Mouse (Mus musculus) left cerebral cortex, adult 8-10 months (tissue): Measurements from ENCODE around the gene Gapdh. TPM values are rescaled to one million over a fixed set of nuclear protein-coding genes. Genes with fewer than 3 reads are reported as not detected.
"Not testable (repeated sequence)": the region's sequence is repeated elsewhere in the genome, so short reads cannot be mapped to it uniquely, and the experiment has no call there.

Experiments used
- DNase-seq, 2 experiments: peaks; one replicate each; pipeline ENCODE4 v3.0.0; 2022; ENCODE audit warnings: low spot score in 2 of 2
- total RNA-seq, 4 experiments: library from RNA; stranded (reverse); gene quantifications; 2 replicates each; pipeline ENCODE4 v1.2.4; 2022

The Gapdh gene
- total RNA-seq, 4 experiments from 2014 or later: 2,585 to 3,221 (median 2,921) TPM

- peak in 1 of 2 experiments; percentile 66 for DNase-seq
These were observed 1.8 kb upstream of the Gapdh start for GRCm38 (mm10) chr6:125168086-125168485.

DNA sequence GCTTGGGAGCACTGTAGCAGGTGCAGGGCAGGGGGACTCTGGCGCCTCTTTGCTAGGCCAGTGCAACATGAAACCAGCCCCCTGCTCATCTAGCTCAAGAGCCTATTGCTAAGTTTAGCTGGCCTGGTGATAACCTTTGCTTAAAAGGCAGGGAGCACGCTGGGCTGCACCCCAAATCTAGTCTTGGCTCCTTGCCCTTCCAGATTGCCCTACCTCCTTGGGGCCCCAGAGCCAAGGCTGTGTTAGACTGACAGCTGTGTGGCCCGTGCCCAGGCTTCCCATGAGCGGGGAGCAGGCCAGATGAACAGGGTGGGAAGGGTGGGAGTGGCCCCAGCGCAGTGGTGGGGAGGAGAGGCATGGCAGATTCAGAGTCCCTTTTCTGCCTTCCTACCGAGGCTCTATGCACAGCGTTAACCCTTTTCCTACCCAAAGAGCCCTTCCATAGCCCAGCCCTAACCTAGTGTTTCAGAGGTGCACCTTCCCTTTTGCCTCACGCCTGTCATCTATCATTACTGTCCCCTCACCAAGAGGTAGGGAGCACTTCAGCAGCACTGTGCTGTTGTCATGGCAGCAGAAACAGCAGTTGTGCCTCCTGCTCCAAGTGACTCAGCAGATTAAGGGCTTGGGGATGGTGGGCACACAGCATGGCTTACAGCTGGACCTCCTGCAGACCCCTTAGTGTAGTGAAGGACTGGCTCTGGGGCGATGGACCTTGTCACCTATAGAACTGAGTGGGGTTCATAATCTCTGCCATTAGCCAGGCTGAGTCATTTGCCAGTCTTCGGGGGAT is 789 bp upstream of the Gapdh start:
- peak; percentile 50 to 65 for DNase-seq

- DNase-seq: peak; percentile 97
These were observed 857 bp downstream of the Gapdh start for GRCm38 (mm10) chr6:125165328-125165891.

DNA sequence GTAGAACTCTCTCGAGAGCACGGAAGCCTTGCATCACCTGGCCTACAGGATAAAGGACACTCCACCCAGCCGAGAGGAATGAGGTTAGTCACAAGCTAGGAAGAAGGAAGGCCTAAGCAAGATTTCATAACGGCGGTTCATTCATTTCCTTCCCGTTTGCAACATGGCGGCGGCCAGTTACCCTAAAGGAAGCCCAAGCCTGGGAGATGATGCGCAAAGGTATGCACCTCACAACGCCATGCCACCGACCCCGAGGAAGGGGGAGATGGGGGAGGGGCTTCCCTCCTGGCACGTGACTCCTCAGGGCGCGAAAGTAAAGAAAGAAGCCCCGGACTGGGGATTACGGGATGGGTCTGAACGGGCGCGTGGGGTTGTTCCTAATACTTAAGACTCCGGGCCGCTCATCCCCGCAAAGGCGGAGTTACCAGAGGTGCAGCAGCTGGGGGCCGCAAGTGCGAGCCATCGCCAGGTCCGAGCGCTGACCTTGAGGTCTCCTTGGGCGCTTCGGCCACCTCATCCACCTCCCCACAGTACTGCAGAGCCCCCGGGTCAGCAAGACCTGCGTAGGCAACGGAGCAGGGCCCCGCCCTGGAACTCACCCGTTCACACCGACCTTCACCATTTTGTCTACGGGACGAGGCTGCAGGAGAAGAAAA is 1.5 kb downstream of the Gapdh start:
- DNase-seq: peak; percentile 40 to 62

DNA sequence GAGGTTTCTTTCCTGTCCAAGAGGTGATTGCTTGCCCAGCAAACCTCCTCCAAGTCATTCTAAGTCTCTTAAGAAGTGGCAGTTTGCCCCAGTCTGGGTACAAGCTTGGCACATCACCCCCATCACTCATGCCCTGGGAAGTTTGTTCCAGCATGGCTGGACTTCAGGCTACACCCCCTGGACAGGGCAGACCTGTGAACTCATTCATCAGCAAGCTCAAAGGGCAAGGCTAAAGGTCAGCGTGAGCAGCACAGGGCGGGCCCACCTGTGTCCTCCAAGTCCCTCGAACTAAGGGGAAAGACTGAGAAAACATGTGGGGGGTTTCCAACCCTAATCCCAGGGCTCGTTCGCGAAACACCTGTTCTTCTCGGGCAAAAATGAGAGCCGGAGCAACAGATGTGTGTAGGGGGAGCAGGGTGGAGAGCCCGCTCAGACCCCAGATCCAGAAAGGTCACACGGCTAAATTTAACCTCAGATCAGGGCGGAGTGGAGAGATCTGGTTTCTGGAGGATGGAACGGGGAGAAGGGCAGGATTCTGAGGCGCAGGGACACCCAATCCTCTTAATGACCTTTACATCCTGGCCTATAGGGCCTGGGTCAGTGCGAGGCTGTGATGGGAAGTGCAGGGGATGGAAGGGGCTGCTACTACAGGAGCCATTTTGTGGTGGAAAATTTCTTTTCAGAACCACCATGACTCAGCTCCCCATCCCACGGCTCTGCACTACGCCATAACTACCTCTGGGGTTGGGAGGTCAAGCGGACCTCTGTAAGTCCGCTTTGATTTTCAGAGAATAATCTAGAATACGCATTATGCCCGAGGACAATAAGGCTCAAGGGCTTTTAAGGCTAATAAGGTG is 2.2 kb downstream of the Gapdh start:
- DNase-seq: peak in 1 of 2 experiments; percentile 61

- not testable (repeated sequence) for DNase-seq
These were observed 3.5 kb downstream of the Gapdh start for GRCm38 (mm10) chr6:125162615-125163305.

DNA sequence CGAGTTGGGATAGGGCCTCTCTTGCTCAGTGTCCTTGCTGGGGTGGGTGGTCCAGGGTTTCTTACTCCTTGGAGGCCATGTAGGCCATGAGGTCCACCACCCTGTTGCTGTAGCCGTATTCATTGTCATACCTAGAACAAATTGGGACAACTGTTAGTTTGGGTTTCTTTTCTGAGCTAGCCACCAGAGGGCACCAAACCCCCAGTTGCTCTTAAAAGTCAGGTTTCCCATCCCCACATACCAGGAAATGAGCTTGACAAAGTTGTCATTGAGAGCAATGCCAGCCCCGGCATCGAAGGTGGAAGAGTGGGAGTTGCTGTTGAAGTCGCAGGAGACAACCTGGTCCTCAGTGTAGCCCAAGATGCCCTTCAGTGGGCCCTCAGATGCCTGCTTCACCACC is 4.3 kb downstream of the Gapdh start:
- DNase-seq: not testable (repeated sequence)

DNA sequence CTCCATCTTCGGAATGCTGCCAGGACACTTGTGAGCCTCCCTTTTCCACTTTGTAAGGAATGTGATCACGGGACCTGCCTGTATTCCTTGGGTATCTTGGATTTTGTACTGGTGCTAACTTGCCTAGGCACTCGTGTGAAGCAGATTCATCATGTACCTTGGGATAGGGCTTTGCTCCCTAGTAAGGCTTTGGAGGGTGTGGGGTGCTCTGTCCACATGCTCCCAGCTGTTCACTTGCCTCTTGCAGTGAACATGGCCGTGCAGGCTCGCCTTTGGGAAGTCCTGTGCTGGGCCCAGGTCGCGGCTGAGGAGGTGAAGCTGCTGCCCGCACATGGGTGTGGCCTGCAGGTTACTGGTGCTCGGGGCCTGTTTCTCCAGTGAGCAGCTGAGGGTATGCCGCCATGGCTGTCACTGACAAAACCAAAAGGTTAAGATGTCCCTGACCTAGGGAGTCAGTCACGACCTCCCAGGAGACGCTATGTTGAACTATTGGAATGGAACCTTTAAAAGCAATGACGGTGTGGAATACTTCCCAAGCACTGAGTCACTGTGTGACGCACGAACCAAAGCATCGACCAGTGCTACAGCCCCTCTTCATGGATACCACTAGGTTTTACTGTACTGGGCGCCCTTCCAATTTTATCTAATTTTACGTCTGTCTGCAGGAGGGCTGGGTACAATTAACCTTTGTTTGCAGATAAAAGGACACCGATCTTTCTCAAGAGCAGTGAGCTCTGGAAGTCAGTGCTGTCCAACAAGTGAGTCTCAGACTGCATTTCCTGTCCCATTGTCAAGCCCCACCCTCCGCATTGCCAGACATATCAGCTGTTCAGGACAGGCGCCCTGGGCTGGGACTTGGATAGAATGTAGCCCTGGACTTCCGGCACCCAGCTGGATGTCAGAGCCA is 5.2 kb downstream of the Gapdh start:
- DNase-seq: peak in 1 of 2 experiments; percentile 64

GRCm38 (mm10) chr6:125160558-125160853 is 5.8 kb downstream of the Gapdh start:
- DNase-seq: no peak

- DNase-seq: no peak
These were observed 6.3 kb downstream of the Gapdh start for GRCm38 (mm10) chr6:125159773-125160557.

GRCm38 (mm10) chr6:125158944-125159492 is 7.2 kb downstream of the Gapdh start:
- no peak for DNase-seq

GRCm38 (mm10) chr6:125156903-125157614 is 9.2 kb downstream of the Gapdh start:
- DNase-seq: no peak

DNA sequence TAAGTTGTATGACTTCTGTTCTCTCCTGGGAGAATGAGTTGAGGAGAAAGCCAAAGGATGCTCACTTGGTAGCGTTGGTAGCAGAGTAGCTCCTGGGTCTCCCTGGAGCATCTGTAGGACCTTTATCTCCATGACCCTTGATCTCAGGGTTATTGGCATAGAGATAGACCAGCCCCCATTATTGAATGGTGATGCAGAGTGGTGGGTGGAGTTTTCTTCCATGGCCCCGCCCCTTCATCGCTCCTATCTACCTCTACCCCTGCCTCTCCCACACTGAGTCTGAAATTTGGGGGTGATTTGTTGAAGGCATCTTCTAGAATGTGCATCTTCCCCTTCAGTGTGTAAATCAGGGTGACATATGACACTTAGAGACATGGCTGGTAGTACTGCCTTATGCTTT is 9.8 kb downstream of the Gapdh start:
- no peak for DNase-seq

GRCm38 (mm10) chr6:125155262-125155661 is 11.0 kb downstream of the Gapdh start:
- DNase-seq: no peak

DNA sequence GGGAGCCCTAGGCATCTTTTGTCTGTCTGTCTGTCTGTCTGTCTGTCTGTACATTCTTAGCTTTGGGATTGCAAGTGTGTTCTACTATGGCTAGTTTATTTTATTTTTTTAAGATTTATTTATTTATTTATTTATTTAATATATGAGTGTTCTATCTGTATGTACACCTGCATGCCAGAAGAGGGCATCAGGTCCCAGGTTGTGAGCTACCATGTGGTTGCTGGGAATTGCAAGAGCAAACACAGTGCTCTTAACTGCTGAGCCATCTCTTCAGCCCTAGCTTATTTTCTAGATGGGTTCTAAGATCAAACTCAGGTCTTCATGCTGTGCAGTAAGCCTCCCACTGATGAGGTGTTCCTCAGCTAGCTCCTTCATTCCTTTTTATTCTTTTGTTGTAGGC is 11.7 kb downstream of the Gapdh start:
- DNase-seq: no peak

GRCm38 (mm10) chr6:125153682-125154081 is 12.6 kb downstream of the Gapdh start:
- no peak for DNase-seq

GRCm38 (mm10) chr6:125153018-125153389 is 13.3 kb downstream of the Gapdh start:
- no peak for DNase-seq
